Mouse (Mus musculus) embryonic facial prominence, embryonic 15.5 days (tissue): ENCODE data around the gene Zdhhc6. TPM values are rescaled to one million over a fixed set of nuclear protein-coding genes. Genes with fewer than 3 reads are reported as not detected.

Experiments
- ATAC-seq: fragments of 200-750 bp; cut with Nextera tagmentation; 2 replicates; pipeline ENCODE4 v1.8.0; 2017; ENCODE audit warnings: low read depth, moderate TSS enrichment; ENCODE audit not compliant: insufficient number of reproducible peaks, low FRiP score, low TSS enrichment
- H3K27ac ChIP-seq: fragments of 300-500 bp; sonication (generic); replicated peaks from 2 replicates; pipeline ENCODE4 v1.5.1; 2015; ENCODE audit warnings: mild to moderate bottlenecking, inconsistent platforms
- H3K27me3 ChIP-seq: fragments of 300-500 bp; sonication (generic); 2 replicates; pipeline ENCODE4 v1.6.1; 2015; ENCODE audit warnings: inconsistent platforms
- H3K36me3 ChIP-seq: fragments of 300-500 bp; sonication (generic); 2 replicates; pipeline ENCODE4 v1.6.1; 2015; ENCODE audit warnings: mild to moderate bottlenecking, inconsistent platforms
- H3K4me1 ChIP-seq: fragments of 300-500 bp; sonication (generic); 2 replicates; pipeline ENCODE4 v1.6.1; 2015; ENCODE audit warnings: inconsistent platforms
- H3K4me2 ChIP-seq: fragments of 300-500 bp; sonication (generic); replicated peaks from 2 replicates; pipeline ENCODE4 v1.6.1; 2015; ENCODE audit warnings: mild to moderate bottlenecking, inconsistent platforms
- H3K4me3 ChIP-seq: fragments of 300-500 bp; sonication (generic); replicated peaks from 2 replicates; pipeline ENCODE4 v1.5.1; 2015; ENCODE audit warnings: mild to moderate bottlenecking, inconsistent platforms
- H3K9ac ChIP-seq: fragments of 300-500 bp; sonication (generic); 2 replicates; pipeline ENCODE4 v1.6.1; 2015; ENCODE audit warnings: inconsistent platforms
- H3K9me3 ChIP-seq: fragments of 300-500 bp; sonication (generic); replicated peaks from 2 replicates; pipeline ENCODE4 v1.6.1; 2016; ENCODE audit warnings: inconsistent platforms
- WGBS: fragments of 180-500 bp; shearing (Covaris S2); methylation state at CpG from one replicate; pipeline ENCODE4 v1.1.7; 2015; 5-methylcytosine and 5-hydroxymethylcytosine counted together
- polyA plus RNA-seq: library from polyadenylated mRNA; unstranded; fragments of >200 nt; fragmentation: Nextera tagmentation; extraction: Ambion mirVana; gene quantifications from 2 replicates; pipeline ENCODE4 v1.2.1, GENCODE M21; 2015

Zdhhc6 gene
- polyA plus RNA-seq, 1 experiment from 2014 or later, result 78.7 TPM

DNA sequence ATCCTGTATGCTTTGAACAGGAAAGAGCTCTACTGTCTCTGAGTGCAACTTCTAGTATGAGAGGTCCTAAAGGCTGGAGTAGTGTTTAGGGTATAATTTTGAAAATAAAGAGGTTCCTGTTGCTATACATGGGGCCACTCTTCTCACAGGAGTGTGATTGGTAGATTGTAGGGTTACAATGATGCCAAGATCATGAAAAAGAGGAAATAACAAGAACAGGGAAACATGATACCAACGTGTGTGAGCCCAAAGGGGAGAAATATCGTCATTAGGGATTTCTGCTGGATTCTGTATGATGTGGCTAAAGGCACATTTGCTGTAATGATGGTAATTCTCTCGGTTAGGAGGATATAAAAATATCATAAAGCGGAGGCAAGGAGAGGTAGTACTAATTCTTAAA, 29.8 kb downstream of the Zdhhc6 start:
- Histone ChIP-seq H3K9me3 (no peaks in the 10 kb centered on the region), H3K27ac (no peak overlapping the region), H3K9ac (no peak overlapping the region), H3K4me1 (no peaks in the 10 kb centered on the region), H3K27me3 (no peaks in the 10 kb centered on the region), H3K36me3 (peaks cover 32% of the 10 kb centered on the region), H3K4me2 (no peak overlapping the region), H3K4me3 (no peak overlapping the region)
- 68% methylated on average over 4 of the region's 4 CpGs for WGBS
- no peak for ATAC-seq

DNA sequence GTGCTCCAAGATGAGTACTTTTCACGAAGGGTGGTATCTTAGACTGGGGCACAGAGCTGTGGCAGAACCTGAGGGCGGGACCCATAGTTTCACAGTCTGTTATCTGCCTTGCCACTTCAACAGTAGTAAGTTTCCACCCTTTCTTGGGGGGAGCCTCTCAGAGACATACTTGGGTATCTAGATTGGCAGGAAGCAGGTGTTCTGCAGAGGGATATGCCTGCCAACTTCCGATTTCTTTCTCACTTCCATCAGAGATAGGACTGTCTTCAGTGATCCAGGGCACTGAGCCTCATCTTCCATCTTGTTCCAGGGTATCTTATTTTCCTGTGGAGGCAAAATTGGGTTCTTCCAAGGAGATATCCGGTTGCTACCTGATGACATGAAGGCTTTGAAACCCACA, 31.7 kb downstream of the Zdhhc6 start:
- H3K27me3 ChIP-seq, result no peaks in the 10 kb centered on the region
- H3K9ac ChIP-seq, result no peak overlapping the region
- no peak overlapping the region for H3K27ac ChIP-seq
- H3K36me3 ChIP-seq, result peaks cover 36% of the 10 kb centered on the region
- H3K4me3 ChIP-seq, result no peak overlapping the region
- ATAC-seq, result no peak
- WGBS, result 86% methylated on average over 4 of the region's 4 CpGs
- H3K4me2 ChIP-seq, result no peak overlapping the region
- H3K9me3 ChIP-seq, result no peaks in the 10 kb centered on the region
- H3K4me1 ChIP-seq, result no peaks in the 10 kb centered on the region

GRCm38 (mm10) chr19:55276770-55277169, 39.1 kb downstream of the Zdhhc6 start:
- H3K9ac ChIP-seq, result no peak overlapping the region
- H3K4me1 ChIP-seq, result no peaks in the 10 kb centered on the region
- no peak overlapping the region for H3K4me2 ChIP-seq
- H3K4me3 ChIP-seq, result no peak overlapping the region
- no peak for ATAC-seq
- H3K36me3 ChIP-seq, result peaks cover 11% of the 10 kb centered on the region; the same call in 1 of the 2 replicates
- 86% methylated on average over 3 of the region's 3 CpGs for WGBS
- no peaks in the 10 kb centered on the region for H3K9me3 ChIP-seq
- H3K27me3 ChIP-seq, result no peaks in the 10 kb centered on the region
- no peak overlapping the region for H3K27ac ChIP-seq

DNA sequence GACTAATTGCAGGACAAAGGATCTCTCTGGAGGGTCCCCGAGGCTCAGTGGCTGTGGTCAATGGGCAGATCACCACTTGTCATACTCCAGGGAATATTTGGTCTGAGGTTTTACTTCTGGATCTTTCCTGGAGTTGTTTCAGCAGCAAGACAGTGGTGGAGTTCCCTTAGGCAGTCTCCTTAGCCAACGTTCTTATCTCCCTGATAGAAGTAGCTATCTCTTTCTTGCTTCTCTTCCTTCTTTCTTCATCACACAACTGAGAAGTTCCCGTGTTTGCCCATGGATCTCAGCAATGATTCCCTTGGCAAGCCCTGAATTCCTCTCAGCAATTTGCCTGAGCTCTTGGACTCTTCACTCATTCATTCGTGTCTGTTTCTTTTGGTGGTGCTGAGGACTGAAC, 39.7 kb downstream of the Zdhhc6 start:
- Histone ChIP-seq H3K27ac (no peak overlapping the region), H3K9me3 (no peaks in the 10 kb centered on the region), H3K27me3 (no peaks in the 10 kb centered on the region), H3K9ac (no peak overlapping the region), H3K4me3 (no peak overlapping the region), H3K4me2 (no peak overlapping the region), H3K36me3 (0 out of 2 replicates have a peak, but pooled peaks cover 4% of the 10 kb centered on the region), H3K4me1 (no peaks in the 10 kb centered on the region)
- ATAC-seq, result no peak
- WGBS, result 84% methylated on average over 4 of the region's 4 CpGs

DNA sequence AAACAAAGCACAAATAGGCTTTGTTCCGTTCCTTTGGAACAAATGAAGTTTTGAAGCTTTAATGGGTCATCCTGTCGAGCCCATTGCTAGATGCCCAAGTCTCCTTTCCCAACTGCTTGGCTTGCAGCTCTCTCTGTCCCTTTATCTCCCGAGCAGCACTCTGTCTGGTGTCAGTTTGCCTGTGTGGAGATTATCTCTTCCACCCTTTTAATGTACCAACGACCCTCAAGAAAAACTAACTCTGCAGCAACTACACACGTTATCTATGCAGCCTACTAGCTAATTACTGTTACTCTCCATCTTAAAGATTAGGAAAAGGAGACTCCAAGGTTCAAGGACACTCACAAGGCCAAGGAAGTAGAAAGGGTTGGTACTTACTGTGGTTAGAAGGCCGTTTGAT, 42.5 kb downstream of the Zdhhc6 start:
- H3K27ac ChIP-seq, result no peak overlapping the region
- no peak overlapping the region for H3K4me3 ChIP-seq
- no peaks in the 10 kb centered on the region for H3K36me3 ChIP-seq
- ATAC-seq, result no peak
- H3K9ac ChIP-seq, result no peak overlapping the region
- no peaks in the 10 kb centered on the region for H3K9me3 ChIP-seq
- 82% methylated on average over 6 of the region's 6 CpGs for WGBS
- H3K4me1 ChIP-seq, result no peaks in the 10 kb centered on the region
- H3K27me3 ChIP-seq, result no peaks in the 10 kb centered on the region
- H3K4me2 ChIP-seq, result no peak overlapping the region

DNA sequence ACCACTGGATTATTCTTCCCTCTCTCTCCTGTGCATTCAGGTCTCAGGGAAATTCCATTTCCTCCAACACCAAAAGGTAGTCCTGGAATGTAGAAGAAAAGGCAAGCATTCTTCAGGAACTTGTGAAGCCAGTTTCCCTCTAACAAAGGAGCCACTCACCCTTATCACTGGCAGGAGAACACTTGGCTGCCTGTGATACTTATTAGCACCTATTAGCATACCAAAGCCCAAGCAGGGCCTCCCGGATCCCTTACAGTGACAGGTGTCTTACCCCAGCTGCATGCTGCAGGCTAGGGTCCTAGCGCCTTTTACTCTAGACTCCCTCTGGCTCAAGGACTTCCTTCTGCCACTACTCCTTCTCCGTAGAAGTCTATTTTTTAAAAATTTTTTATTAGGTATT, 44.4 kb downstream of the Zdhhc6 start:
- WGBS, result 31% methylated on average over 3 of the region's 3 CpGs

DNA sequence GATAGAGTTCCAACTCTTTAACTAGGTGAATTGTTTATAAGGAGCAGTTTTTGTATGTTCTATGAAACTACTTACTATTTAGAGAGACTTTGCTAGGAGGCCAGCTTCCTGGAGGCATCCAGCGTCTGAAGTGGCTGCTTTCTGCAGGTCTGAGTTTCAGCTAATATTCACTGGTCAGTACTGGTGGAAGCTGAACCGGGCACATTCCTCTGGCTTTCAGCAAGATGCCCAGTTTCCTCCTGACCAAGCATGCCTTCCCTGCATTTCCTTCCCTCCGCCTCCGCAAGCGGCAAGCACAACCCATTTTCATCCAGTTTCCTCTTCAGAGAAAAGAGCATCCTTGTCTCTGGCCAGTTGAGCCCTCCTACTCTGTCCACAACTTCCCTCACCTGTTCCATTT, 46.8 kb downstream of the Zdhhc6 start:
- H3K27ac ChIP-seq, result no peak overlapping the region
- H3K4me1 ChIP-seq, result no peaks in the 10 kb centered on the region
- H3K9ac ChIP-seq, result no peak overlapping the region
- no peaks in the 10 kb centered on the region for H3K9me3 ChIP-seq
- no peaks in the 10 kb centered on the region for H3K27me3 ChIP-seq
- no peak overlapping the region for H3K4me3 ChIP-seq
- no peaks in the 10 kb centered on the region for H3K36me3 ChIP-seq
- H3K4me2 ChIP-seq, result no peak overlapping the region
- no peak for ATAC-seq
- 92% methylated on average over 5 of the region's 5 CpGs for WGBS

More for the DNA sequence above, 44.4 kb downstream of the Zdhhc6 start:
- Histone ChIP-seq H3K4me1 (no peaks in the 10 kb centered on the region), H3K9ac (no peak overlapping the region), H3K27me3 (no peaks in the 10 kb centered on the region), H3K9me3 (no peaks in the 10 kb centered on the region), H3K4me3 (no peak overlapping the region), H3K36me3 (no peaks in the 10 kb centered on the region), H3K4me2 (no peak overlapping the region), H3K27ac (0 out of 2 replicates have a peak overlapping the region, but pooled peaks have one; percentile 51)
- no peak for ATAC-seq

DNA sequence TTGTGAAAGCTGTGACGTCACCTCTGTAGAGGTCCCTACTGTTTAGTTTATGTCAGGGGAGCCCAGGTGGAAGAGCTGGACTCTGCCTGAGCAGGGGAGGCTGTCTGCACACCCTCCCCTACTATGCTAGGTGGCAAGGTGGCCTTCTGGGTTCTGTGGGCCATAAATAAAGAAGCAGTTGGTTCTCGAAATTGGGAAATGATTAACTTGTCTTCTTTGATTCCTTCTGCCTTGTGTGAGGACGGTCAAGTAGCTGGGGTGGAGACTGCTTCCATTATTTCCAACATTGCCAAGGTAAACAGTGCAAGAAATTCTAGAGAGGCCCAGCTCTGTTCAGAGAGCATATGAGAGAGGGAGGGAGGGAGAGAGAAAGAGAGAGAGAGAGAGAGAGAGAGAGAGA, 47.7 kb downstream of the Zdhhc6 start:
- H3K9ac ChIP-seq, result no peak overlapping the region
- no peaks in the 10 kb centered on the region for H3K36me3 ChIP-seq
- no peaks in the 10 kb centered on the region for H3K27me3 ChIP-seq
- H3K4me1 ChIP-seq, result no peaks in the 10 kb centered on the region
- H3K4me3 ChIP-seq, result no peak overlapping the region
- ATAC-seq, result no peak
- H3K27ac ChIP-seq, result no peak overlapping the region
- WGBS, result 70% methylated on average over 3 of the region's 3 CpGs
- no peak overlapping the region for H3K4me2 ChIP-seq
- no peaks in the 10 kb centered on the region for H3K9me3 ChIP-seq

- no peak overlapping the region for H3K27ac ChIP-seq
- WGBS, result 67% methylated on average over 3 of the region's 3 CpGs
- H3K36me3 ChIP-seq, result no peaks in the 10 kb centered on the region
- H3K27me3 ChIP-seq, result no peaks in the 10 kb centered on the region
- no peaks in the 10 kb centered on the region for H3K9me3 ChIP-seq
- no peak overlapping the region for H3K4me3 ChIP-seq
- H3K9ac ChIP-seq, result no peak overlapping the region
- no peaks in the 10 kb centered on the region for H3K4me1 ChIP-seq
- no peak for ATAC-seq
- H3K4me2 ChIP-seq, result no peak overlapping the region
Observed at GRCm38 (mm10) chr19:55266786-55267185, 49.0 kb downstream of the Zdhhc6 start.

GRCm38 (mm10) chr19:55265269-55265668, 50.6 kb downstream of the Zdhhc6 start:
- Histone ChIP-seq H3K27me3 (no peaks in the 10 kb centered on the region), H3K36me3 (no peaks in the 10 kb centered on the region), H3K4me3 (no peak overlapping the region), H3K9ac (no peak overlapping the region), H3K9me3 (no peaks in the 10 kb centered on the region), H3K4me1 (no peaks in the 10 kb centered on the region), H3K4me2 (no peak overlapping the region), H3K27ac (no peak overlapping the region)
- 71% methylated on average over 3 of the region's 3 CpGs for WGBS
- ATAC-seq, result no peak

GRCm38 (mm10) chr19:55260389-55261184, 55.2 kb downstream of the Zdhhc6 start:
- WGBS, result 69% methylated on average over 12 of the region's 12 CpGs

DNA sequence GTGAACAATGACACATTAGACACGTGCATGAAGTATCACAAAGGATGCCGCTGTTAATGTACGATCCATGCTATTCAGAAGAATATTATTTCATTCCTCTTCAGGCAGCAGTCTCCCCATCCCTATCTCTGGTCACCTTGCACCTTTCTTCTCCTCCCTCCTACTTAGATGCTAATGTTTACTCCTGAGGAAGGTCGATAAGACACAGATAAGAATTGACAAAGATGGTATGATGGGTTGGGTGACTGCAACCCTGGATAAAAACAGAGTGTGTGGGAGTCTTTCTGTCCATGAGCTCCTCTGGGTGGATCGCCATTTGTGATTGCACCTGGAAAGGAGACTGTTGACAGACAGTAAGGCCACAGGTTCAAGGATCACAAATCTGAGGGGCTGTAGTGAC, 57.3 kb downstream of the Zdhhc6 start:
- Histone ChIP-seq H3K4me2 (no peak overlapping the region), H3K4me1 (peaks cover 9% of the 10 kb centered on the region), H3K9me3 (no peaks in the 10 kb centered on the region), H3K4me3 (no peak overlapping the region), H3K27me3 (no peaks in the 10 kb centered on the region), H3K36me3 (no peaks in the 10 kb centered on the region), H3K27ac (no peak overlapping the region), H3K9ac (no peak overlapping the region)
- 88% methylated on average over 5 of the region's 5 CpGs for WGBS
- ATAC-seq, result no peak

More at GRCm38 (mm10) chr19:55260389-55261184, 55.2 kb downstream of the Zdhhc6 start:
- Histone ChIP-seq H3K27me3 (no peaks in the 10 kb centered on the region), H3K36me3 (no peaks in the 10 kb centered on the region), H3K27ac (no peak overlapping the region), H3K4me1 (no peaks in the 10 kb centered on the region), H3K4me2 (no peak overlapping the region), H3K9ac (no peak overlapping the region), H3K9me3 (no peaks in the 10 kb centered on the region), H3K4me3 (no peak overlapping the region)
- no peak for ATAC-seq
